Mouse (Mus musculus): ENCODE data around the gene Tbx10.
"Not testable (repeated sequence)": the region's sequence is repeated elsewhere in the genome, so short reads cannot be mapped to it uniquely, and the experiment has no call there.

Tbx10 gene

DNA sequence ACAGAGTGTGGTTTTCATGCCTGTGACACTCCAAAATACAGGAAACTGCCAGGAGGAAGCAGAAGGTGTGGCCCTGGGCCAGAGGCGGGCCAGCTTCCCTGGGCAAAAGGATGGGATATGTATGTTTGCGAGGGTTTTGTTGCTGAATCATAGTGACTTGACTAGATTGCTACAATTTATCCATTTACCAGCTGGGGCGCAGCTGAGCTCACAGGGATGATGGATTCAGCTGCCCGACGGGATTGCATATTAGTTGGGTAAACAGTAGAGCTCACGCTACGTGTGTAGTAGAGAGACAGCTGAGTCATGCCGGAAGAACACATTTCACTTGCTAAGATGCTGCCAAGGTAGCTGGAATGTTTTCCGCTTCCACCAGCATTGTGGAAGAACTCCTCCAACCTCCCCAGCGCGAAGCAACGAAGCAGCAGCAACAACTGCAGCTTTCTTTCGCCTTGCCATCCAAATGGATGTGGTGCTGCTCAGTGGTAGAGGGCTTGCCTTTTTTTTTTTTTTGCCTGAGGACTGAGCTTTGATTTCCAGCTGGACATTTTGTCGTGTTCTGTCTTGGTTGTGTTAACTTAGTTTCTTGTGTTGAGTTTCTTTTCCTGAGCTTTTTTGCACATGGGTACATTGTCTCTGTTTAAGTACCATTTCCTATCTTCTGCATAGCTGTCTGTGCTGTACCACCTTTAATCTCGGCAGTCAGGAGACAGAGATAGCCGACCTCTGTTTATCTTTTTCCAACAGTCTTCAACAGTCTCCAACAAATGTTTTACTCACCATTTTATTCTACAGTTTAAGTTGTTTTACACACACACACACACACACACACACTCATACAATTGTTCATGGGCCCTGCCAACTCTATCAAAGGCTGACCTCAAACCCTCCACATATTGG, 53.7 kb downstream of the Tbx10 start, which contains the start of gene Gstp2:
Gene Gstp2, minus strand, starts transcription at position 58 of the 900 bp plus-strand sequence.
- DNase-seq (ENCODE audit: low read depth), result no peak

- DNase-seq (ENCODE audit: low read depth), result no peak
Observed at GRCm38 (mm10) chr19:4046866-4047254, 54.3 kb downstream of the Tbx10 start.

- DNase-seq (ENCODE audit: low read depth), result peak; percentile 93
Observed at GRCm38 (mm10) chr19:4047859-4048258, 55.3 kb downstream of the Tbx10 start.

DNA sequence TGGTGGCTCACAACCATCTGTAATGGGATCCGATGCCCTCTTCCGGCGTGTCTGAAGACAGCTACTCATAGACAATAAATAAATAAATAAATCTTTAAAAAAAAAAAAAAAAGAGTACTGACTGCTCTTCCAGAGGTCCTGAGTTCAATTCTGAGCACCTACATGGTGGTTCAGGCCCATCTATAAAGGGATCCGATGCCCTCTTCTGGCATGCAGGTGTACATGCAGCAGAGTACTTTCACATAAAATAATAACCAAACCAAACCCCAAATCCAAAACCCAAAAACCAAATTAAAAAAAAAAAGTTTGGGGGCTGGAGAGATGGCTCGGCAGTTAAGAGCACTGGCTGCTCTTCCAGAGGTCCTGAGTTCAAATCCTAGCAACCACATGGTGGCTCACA, 56.5 kb downstream of the Tbx10 start:
- DNase-seq (ENCODE audit: low read depth), result not testable (repeated sequence)

Measured in naive thymus-derived CD4-positive, alpha-beta T cell, adult 2 months (primary cell).